Mouse (Mus musculus): ENCODE data around the gene Tmem117.

Tmem117 gene

GRCm38 (mm10) chr15:95024401-95024800 lies 395.4 kb downstream of the Tmem117 start:
- no peak for DNase-seq (ENCODE audit: low read depth, low spot score)

- DNase-seq (ENCODE audit: low read depth, low spot score): no peak
Observed at GRCm38 (mm10) chr15:95028862-95029486, 399.9 kb downstream of the Tmem117 start.

- DNase-seq (ENCODE audit: low read depth, low spot score): no peak
Observed at GRCm38 (mm10) chr15:95029487-95029875, 400.4 kb downstream of the Tmem117 start.

- DNase-seq (ENCODE audit: low read depth, low spot score): no peak
Observed at GRCm38 (mm10) chr15:95042437-95042836, 413.4 kb downstream of the Tmem117 start.

- DNase-seq (ENCODE audit: low read depth, low spot score): no peak
Observed at GRCm38 (mm10) chr15:95044011-95044410, 415.0 kb downstream of the Tmem117 start.

GRCm38 (mm10) chr15:95047486-95047885 lies 418.5 kb downstream of the Tmem117 start:
- no peak for DNase-seq (ENCODE audit: low read depth, low spot score)

- no peak for DNase-seq (ENCODE audit: low read depth, low spot score)
Observed at GRCm38 (mm10) chr15:95049171-95049729, 420.2 kb downstream of the Tmem117 start.

- no peak for DNase-seq (ENCODE audit: low read depth, low spot score)
Observed at GRCm38 (mm10) chr15:95055081-95055650, 426.1 kb downstream of the Tmem117 start.

- no peak for DNase-seq (ENCODE audit: low read depth, low spot score)
Observed at GRCm38 (mm10) chr15:95068023-95068422, 439.0 kb downstream of the Tmem117 start.

GRCm38 (mm10) chr15:95068799-95069198 lies 439.8 kb downstream of the Tmem117 start:
- DNase-seq (ENCODE audit: low read depth, low spot score): no peak

GRCm38 (mm10) chr15:95070881-95071280 lies 441.8 kb downstream of the Tmem117 start:
- no peak for DNase-seq (ENCODE audit: low read depth, low spot score)

- DNase-seq (ENCODE audit: low read depth, low spot score): no peak
Observed at GRCm38 (mm10) chr15:95075356-95075755, 446.3 kb downstream of the Tmem117 start.

GRCm38 (mm10) chr15:95081654-95082053 lies 452.6 kb downstream of the Tmem117 start:
- no peak for DNase-seq (ENCODE audit: low read depth, low spot score)

- no peak for DNase-seq (ENCODE audit: low read depth, low spot score)
Observed at GRCm38 (mm10) chr15:95085962-95086361, 456.9 kb downstream of the Tmem117 start.

GRCm38 (mm10) chr15:95100133-95100532 lies 471.1 kb downstream of the Tmem117 start:
- no peak for DNase-seq (ENCODE audit: low read depth, low spot score)

- no peak for DNase-seq (ENCODE audit: low read depth, low spot score)
Observed at GRCm38 (mm10) chr15:95101522-95101921, 472.5 kb downstream of the Tmem117 start.

- no peak for DNase-seq (ENCODE audit: low read depth, low spot score)
Observed at GRCm38 (mm10) chr15:95107246-95107809, 478.3 kb downstream of the Tmem117 start.

- no peak for DNase-seq (ENCODE audit: low read depth, low spot score)
Observed at GRCm38 (mm10) chr15:95108626-95109025, 479.6 kb downstream of the Tmem117 start.

GRCm38 (mm10) chr15:95131401-95131800 lies 502.4 kb downstream of the Tmem117 start:
- DNase-seq (ENCODE audit: low read depth, low spot score): no peak

- DNase-seq (ENCODE audit: low read depth, low spot score): no peak
Observed at GRCm38 (mm10) chr15:95135926-95136609, 507.0 kb downstream of the Tmem117 start.

GRCm38 (mm10) chr15:95137018-95137810 lies 508.2 kb downstream of the Tmem117 start:
- no peak for DNase-seq (ENCODE audit: low read depth, low spot score)

All from retina, postnatal 7 days (tissue).